Mouse (Mus musculus) kidney, adult 9 months (tissue): Measurements from ENCODE around the gene Kank2.
A peak's percentile ranks its signal among the peaks of the same experiment; 100 is the strongest.
"Not testable (repeated sequence)": the region's sequence is repeated elsewhere in the genome, so short reads cannot be mapped to it uniquely, and the experiment has no call there.

Experiments used
- DNase-seq: peaks from one replicate; pipeline ENCODE4 v3.0.0; 2022

Kank2 gene

DNA sequence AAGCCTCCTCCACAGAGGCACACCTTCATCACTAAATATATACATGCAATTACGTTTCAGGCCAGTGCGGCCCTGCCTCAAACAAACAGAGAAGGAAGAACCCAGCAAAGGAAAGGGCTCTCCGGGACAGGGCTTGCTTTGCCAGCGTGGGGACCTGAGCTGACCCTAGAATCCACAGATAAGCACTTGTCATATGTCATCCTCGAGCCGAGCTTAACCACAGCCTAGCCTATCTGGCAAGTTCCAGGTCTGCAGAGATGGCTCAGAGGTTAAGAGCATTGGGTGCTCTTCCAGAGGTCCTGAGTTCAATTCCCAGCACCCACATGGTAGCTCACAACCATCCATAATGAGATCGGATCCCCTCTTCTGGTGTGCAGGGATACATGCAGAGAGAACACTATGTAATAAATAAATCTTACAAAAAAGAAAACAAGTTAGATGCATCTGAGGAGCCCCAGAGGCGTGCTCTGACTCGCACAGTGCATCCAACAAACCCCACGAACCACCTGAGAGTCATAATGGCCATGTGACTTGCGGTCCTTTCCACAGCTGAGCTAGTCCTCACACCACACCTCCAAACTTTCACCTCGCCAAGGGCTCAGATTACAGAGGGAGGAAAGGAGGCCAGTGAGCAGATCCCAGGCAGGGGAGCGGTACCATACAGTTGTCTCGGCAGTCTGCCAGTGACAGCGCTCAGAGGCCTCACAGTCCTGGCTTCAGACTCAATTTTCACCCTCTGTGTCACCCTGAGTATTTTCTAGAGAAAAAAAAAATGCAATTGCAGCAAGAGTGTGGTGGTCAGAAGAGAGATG is 16.7 kb downstream of the Kank2 start:
- DNase-seq: no peak

DNA sequence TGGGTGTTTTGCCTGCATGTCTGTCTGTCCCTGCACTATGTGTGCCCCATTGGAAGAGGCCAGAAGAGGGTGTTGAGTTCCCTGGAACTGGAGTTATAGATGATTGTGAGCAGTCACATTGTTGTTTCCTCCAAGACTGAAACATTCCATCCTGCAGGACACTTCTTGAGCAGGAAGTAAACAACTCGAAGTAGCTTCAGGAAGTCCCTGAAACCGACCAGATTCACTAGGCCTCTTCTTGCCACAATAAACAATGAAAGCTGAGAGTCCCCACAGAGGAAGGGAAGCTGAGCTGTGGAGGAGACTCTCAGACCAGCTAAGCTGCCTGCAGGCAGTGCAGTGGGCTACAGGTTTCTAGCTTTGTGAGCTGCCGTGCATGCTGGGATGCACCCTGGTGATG is 20.8 kb downstream of the Kank2 start:
- DNase-seq: no peak

DNA sequence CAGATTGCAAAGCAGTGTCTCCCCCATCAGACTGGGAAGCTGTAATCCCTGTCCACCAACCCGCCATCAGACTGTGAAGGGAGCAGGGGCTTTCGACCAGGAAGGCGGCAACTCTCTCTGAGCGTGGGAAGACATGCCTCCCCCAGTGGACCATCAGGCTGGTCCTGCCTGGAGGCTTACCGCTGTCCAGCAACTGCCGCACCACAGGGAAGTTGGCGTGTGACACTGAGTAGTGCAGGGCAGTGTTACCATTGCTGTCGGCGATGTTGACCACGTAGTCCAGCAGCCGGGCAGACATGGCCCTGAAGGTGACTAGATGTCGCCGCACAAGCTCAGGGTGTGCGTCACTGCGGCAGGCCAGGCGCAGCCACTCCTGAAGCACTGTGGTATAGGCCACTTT is 24.2 kb downstream of the Kank2 start:
- DNase-seq: no peak

DNA sequence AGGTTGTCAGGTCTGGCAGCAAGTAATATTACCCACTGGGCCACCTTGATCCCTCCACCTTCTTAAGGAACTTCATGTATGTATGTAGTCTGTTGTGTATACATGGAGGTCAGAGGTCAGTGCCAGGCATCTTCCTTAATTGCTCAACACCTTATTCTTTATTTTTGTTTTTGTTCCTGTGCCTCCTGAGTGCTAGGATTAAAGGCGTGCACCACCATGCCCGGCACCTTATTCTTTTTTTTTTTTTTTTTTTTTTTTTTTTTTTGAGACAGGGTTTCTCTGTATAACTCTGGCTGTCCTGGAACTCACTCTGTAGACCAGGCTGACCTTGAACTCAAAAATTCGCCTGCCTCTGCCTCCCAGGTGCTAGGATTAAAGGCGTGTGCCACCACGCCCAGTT is 25.1 kb downstream of the Kank2 start:
- DNase-seq: not testable (repeated sequence)

DNA sequence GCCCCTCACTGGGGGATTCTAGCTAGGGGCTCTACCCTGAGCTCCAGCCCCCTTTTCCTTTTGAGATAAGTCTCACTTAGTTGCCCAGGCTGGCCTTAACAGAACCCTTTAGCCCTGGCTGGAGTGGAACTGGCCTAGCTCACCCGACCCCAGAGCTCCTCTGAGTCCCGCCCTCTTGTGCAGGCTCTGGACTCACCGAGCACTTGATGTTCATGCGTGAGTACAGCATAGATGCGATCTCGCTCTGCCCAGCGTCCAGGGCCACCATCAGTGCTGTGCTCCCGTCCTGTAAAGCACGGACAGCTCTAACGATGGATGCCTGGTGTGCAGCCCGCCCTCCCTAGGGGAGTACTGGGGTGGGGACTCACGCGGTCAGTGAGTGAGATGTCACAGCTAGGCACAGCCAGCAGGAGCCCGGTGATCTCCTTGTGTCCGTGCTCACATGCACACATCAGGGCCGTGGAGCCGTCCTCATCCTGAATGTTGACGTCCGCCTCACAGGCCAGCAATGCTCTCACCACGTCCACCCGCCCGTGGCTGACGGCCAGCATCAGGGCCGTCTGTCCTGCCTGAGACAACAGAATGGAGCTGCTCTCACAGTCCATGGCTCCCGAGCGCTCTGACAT is 28.9 kb downstream of the Kank2 start:
- no peak for DNase-seq

DNA sequence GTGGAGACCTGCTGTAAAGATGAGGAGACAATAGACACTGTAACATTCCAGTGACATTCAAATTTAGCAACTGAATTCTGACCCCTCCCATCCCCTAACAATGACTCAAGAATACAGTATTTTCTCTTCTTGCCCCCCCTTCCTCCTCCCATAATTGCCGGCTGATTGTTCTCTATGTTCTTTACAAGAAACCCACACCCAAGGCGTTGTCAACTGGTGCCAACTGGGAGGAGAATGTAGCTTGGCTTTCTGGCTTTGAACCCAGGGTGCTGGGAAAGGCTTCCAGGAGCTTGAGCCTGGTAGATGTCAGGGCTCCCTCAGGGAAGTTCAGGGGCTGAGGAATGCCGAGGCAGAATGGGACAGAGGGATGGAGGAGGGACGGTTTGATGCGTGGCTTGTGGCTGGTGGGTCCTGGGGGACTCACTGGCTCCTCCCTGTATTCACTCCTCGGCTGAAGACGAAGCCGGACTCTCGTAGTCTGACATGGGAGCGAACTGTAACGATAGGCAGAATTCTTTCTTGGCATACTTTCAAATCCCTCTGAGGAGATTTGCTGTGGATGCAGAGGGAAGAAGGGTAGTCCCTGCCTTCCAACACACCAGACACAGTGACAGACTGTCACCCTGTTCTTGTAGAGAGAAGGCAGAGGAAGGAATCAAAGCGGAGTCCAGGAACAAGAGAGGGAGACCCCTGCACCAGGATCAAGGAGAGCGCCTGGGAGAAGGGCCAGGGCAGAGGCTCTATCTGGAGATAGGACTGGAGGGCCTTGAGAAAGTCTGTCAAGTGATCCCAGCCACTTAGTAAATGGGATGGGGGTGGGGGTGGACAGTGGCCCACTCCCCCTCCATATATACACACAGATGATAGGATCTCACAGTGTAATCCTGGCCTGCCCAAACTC is 29.8 kb downstream of the Kank2 start:
- DNase-seq: no peak

DNA sequence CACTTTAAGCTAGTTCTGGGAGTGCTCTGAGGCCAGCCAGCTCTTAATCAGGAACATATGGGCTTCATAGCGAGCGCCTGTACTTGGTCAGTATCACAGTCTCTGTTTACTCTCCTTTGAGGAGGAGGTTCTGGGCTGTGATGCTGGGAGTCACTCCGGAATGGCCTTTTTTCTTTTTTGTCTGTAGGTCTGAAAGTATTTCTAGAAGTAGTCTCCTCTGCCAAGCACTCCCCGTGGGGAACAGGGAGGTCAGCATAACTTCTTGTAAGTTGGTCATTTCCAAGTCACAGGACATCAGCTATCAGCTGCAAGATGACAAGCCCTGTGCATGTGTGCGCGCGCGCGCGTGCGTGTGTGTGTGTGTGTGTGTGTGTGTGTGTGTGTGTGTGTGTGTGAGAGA is 30.6 kb downstream of the Kank2 start:
- no peak for DNase-seq

DNA sequence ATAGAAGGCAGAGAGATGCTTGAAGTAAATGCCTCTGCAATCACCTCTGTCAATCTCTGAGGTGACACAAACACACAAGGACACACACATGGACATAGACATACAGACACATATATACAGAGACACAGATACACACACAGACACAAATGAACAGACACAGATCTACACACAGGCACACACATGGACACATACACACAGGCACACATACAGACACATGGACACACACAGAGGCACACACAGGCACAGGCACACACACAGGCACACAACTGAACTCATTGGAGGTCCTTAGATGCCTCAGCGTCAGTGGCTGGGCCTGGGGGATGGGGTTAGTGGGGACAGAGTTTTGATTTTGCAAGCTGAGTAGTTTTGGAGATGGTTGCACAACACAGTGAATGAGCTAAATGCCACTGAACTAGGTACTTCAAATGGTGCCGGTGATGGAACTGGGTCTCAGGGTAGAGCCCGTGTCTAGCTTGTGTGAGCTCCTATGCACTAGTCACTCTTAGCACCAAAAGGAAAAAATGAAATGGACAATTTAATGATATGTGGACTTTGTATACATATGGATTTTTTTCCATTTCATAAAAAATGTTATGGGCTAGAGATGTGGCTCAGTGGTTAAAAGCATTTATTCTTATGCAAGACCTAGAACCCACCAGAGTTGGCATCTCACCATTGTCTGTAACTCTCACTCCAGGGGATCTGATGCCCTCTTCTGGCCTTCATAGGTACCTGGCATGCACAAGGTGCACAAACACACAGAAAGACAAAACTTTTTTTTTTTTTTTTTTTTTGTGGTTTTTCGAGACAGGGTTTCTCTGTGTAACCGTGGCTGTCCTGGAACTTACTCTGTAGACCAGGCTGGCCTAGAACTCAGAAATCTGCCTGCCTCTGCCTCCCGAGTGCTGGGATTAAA is 34.2 kb downstream of the Kank2 start:
- DNase-seq: no peak

DNA sequence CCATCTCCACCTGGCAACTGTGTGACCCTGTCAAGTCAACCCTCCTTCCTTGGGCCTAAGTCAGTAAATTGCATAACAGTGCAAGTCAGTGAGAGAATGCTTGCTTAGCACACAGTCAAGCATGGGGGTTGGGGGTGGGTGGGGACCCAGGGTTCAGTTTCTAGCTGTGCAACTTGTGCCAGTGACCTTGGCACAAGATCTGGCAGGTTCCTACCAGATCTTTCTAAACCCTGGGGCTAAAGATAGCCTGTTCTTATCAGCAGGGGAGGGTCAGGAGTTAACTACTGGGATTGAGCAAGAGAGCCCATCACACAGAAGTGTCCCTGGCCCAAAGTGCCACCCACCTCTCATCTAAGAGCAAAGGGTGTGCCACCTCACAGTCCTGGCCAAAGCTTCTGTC is 36.4 kb downstream of the Kank2 start:
- DNase-seq: no peak

DNA sequence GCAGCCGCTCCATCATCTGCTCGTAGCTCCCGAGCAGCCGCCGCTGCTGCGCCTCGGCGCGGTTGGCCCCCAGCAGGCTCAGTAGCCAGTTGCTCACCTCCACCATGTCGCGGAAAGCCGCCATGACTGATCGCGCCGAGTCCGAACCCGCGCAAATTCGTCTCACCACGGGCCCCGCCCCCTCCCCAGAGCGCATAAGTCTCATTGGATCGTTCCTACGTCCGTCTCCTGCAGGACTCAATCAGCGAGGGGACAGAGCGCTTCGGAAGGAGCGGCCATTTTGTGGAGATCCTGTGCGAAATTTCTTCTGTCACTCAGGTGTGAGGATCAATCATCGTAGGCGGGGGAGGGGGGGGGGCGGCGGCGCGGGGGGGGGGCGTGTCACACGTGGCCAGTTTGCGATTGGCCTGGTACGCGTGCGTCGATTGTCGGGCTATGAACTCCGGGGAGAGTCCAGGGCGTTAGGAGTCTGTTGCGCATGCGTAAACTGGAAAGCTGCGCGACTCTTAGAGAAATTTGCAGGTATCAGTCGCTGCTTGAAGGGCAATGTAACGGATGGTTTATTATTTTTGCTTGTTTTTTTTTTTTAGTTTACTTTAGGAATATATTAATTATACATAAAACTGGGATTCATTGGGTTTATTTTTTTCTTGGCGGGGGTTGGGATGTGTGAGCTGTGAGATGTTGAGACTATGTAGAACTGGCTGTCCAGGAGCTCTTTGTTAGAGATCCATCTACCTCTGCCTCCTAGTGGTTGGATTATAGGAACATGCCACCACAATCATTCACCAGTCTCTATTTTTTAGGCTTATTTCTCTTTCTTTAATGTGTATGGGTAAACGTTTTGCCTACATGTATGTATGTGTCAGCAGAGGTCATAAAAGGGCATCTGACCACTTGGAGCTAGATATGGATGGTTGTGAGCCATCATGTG is 38.1 kb downstream of the Kank2 start, which contains the start of gene Spc24:
TSS of gene Spc24 (minus strand) at position 149 of the 934 bp plus-strand sequence.
- peak; percentile 97 for DNase-seq

DNA sequence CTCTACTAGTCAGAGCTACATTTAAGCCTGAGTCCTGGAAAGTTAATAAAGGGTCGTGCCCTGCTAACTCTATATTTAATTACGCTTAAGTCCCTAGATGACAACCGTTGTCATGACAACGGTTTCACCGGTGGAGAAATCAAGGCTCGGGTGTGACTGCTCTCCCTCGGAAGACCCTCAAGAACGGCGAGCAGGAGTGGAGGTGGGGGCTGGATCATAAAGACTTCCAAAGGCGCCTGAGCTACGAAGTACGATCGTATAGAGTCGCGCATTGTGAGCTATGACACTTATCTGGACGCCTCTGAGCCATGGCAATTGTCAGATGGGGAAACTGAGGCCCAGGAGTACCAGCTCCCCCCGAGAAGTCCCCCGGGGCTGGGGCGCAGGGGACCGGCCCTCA is 38.8 kb downstream of the Kank2 start:
- DNase-seq: peak; percentile 41

DNA sequence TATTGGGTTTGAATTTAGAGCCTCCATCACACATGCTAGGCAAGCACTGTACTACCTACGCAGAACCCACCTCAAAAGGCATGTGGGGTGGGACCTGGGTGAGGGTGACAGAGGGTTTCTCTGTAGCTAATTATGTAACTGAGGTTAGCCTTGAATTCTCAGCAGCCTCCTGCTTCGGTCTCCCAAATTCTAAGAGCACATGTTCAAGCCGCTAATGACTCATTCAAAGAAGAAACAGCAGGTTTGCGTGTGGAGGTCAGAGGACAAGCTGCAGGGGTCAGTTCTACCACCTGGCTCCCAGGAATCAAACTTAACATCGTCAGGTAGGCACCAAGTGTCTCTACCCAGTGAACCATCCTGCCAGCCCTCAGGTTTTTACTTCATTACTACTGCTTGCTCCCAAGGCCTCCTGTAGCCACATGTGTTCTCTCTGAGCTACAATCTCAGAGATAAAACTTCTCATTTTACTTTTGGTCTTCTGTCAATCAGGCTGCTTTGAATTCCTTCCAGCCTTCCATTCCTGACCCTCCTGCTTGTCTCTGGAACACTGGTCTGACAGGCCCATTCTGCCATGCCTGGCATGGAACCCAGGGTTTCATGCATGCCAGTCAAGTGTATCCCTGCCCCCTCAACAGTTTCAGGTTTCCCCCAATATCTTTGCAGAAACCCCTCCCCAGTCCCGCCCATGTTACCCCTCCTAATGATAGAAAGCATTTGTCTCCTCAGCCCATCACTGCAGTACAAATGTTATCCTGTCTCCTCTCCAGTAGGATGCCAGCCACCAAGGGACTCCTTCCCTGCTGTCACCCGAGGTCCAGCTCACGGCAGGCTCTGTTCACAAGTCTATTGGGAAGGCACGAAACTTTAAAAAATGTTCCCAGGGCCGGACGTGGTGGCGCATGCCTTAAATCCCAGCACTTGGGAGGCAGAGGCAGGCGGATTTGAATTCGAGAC is 39.7 kb downstream of the Kank2 start:
- no peak for DNase-seq

DNA sequence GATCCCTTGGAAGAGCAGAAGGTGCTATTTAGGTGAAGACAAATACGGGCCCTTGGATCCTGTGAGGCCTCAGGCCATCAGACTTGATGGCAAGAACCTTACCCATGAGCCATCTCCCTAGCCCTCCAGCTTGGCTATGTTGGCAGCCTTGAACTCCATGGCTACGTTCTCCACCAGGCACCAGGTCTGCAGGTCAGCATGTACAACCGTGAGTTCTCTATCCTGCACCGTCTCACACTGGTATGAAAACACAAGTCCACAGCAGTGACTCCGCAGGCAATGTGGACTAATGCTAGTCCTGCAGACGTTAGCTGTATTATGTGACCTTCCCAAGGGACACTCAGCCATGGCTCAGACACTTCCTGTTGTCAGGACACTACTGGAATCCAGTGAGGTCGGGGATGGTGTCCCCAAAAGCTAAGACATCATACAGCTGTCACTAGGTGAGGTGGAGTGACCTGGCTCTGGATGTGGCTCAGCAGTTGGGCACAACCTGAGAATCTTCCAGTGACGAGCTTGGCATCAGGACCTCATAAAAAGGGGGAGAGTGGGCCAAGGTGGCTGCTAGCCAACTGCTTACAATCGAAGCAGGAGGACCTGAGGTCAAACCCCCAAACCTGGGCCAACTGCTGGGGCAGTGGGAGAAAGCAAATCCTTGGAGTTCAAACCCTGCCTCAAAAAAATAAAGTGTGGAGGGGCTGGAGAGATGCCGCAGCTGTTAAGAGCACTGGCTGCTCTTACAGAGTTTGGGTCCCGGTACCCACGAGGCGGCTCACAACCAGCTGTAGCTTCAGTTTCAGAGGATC is 43.8 kb downstream of the Kank2 start:
- DNase-seq: peak; percentile 48

DNA sequence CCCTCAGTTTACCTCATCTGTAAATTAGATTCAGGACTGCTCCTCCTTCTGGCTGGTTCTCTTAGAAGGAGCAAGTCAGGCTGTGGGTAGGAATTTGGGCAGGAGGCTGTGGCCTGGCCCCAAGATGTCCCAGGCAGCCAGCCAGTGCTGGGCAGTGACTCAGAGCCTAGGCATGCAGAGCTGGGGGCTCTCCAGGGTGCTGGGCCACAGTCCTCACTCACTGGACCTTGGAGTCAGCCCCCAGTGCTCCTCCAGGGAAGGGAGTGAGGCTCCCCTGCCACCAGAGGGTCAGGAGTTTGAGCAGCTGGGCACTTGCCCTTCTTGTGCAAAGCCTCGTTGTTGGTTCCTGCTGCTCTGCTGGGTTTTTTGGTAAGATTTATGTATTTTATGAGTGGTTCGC is 44.5 kb downstream of the Kank2 start:
- peak; percentile 75 for DNase-seq

DNA sequence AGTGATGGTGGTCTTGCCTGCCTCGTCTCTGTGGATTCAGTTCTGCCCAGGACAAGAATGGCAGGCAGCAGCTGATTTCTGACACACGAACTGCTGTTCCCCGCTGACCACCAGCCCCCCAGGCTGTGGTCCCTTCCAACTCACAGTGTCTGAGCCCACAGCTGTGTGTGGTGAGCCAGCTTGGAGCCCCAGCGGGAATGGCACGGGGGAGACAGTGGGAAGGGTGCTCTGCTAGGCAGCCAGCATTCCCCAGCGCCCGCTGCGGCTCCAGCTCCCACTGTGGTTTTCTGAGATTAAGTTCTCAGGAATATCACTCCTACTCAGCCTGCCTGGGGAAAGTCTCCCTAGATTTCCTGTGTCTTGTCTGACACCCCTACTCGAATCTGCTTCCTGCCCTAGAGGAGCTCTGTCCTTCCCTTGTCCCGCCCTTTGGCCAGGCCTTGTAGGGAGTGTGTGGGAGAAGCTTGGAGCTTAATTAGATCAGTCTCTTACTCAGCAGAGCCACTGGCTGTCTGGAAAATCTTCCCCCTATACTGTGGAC is 46.2 kb downstream of the Kank2 start:
- peak; percentile 63 for DNase-seq

DNA sequence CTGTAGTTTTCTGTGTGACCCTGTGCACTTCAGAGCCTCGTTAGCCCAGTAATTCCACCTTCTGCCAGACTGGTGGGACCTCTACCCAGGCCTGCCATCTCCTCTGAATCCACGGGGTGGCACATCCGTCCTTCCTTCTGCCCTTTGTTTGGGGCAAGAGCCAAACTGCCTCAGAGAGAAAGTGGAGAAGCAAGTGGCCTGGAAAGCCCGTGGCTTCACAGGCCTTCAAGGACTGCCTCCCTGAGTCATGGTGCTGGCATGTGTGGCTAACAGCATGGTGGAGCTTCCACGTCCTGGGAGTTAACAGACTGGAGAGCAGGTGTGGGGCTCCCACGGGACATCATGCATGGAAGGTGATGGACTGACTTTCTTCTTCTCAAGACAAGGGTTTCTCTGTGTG is 47.2 kb downstream of the Kank2 start:
- no peak for DNase-seq

DNA sequence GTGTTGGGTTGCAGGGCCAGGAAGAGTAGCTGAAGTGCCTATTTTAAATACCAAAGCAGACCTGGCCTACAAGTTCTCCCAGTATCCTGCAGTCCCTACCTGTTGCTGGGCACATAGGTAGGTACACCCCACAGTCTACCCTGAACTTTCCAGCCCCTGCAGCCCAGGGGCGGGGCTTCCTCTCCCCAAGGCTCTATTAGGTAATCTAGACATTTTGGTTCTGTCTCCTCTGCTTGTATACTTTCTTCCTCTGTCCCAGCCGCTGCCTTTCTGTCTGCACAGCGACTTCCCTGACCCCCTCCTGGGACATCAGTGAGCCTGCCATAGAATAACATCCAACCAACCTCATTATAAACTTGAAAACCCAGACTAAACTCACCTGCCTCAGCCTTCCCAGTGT is 48.2 kb downstream of the Kank2 start:
- DNase-seq: no peak

DNA sequence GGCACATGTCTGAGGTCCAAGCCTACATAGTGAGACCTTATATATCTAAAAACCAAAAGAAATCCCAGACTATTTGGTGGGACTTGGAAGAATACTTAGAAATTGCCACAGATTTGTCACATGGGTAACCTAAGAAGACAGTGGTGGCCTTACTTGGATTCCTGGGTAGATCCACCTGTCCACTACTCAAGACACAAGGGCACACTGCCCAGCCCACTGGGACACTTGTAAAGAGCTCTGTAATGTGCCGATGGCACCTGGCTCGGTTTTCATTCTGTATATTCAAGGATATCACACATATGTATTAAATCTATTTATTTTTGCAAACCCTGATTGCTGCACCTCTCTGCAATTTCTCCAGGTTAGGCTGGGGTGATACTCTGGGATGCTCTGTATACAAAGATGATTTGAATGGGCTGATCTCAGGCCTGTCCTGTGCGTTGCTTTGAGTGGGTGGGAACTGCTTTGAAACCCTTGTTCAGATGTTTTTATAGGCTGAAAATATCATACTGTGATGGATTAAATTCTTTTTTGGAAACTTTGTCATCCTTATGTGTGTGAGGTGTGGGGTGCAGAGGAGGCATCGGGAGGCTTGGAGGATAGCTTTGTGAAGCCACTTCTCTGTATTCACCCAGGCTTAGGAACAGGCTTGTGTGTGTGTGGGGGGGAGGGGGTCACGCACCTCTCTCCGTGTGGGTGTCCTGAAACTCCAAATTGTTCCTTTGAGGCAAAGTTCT is 49.0 kb downstream of the Kank2 start:
- no peak for DNase-seq
